Mouse (Mus musculus) liver, embryonic 12.5 days (tissue): ENCODE data around the gene Jam2. TPM values are rescaled to one million over a fixed set of nuclear protein-coding genes. Genes with fewer than 3 reads are reported as not detected.

ENCODE experiments used
- ATAC-seq: fragments of 200-750 bp; cut with Nextera tagmentation; 2 replicates; pipeline ENCODE4 v1.8.0; 2017; ENCODE audit warnings: moderate number of reproducible peaks, mild to moderate bottlenecking, moderate library complexity
- H3K27ac ChIP-seq: fragments of 300-500 bp; sonication (generic); 2 replicates; pipeline ENCODE4 v1.5.1; 2016; ENCODE audit warnings: mild to moderate bottlenecking
- H3K27me3 ChIP-seq: fragments of 300-500 bp; sonication (generic); replicated peaks from 2 replicates; pipeline ENCODE4 v1.6.1; 2016; ENCODE audit warnings: mild to moderate bottlenecking, moderate library complexity
- H3K36me3 ChIP-seq: fragments of 300-500 bp; sonication (generic); 2 replicates; pipeline ENCODE4 v1.6.1; 2016; ENCODE audit warnings: mild to moderate bottlenecking, moderate library complexity
- H3K4me1 ChIP-seq: fragments of 300-500 bp; sonication (generic); 2 replicates; pipeline ENCODE4 v1.6.1; 2016
- H3K4me2 ChIP-seq: fragments of 300-500 bp; sonication (generic); 2 replicates; pipeline ENCODE4 v1.6.1; 2016; ENCODE audit warnings: mild to moderate bottlenecking, moderate library complexity
- H3K4me3 ChIP-seq: fragments of 300-500 bp; sonication (generic); 2 replicates; pipeline ENCODE4 v1.5.1; 2016; ENCODE audit warnings: mild to moderate bottlenecking, moderate library complexity
- H3K9ac ChIP-seq: fragments of 300-500 bp; sonication (generic); 2 replicates; pipeline ENCODE4 v1.6.1; 2016; ENCODE audit warnings: mild to moderate bottlenecking, moderate library complexity
- H3K9me3 ChIP-seq: fragments of 300-500 bp; sonication (generic); replicated peaks from 2 replicates; pipeline ENCODE4 v1.6.1; 2016; ENCODE audit warnings: mild to moderate bottlenecking, moderate library complexity
- WGBS: fragments of 180-500 bp; shearing (Covaris S2); methylation state at CpG from one replicate; pipeline ENCODE4 v1.1.7; 2016; ENCODE audit not compliant: insufficient replicate concordance; 5-methylcytosine and 5-hydroxymethylcytosine counted together
- polyA plus RNA-seq: library from polyadenylated mRNA; unstranded; fragments of >200 nt; fragmentation: Nextera tagmentation; extraction: Ambion mirVana; gene quantifications from 2 replicates; pipeline ENCODE4 v1.2.1, GENCODE M21; 2016

The Jam2 gene
- polyA plus RNA-seq, 1 experiment from 2014 or later, result 1.1 TPM

GRCm38 (mm10) chr16:84875012-84875717, 101.2 kb downstream of the Jam2 start:
- no peak overlapping the region for H3K4me2 ChIP-seq
- 73% methylated on average over 24 of the region's 24 CpGs for WGBS
- no peak for ATAC-seq
- no peak overlapping the region for H3K4me3 ChIP-seq
- H3K9ac ChIP-seq, result no peak overlapping the region
- H3K9me3 ChIP-seq, result no peaks in the 10 kb centered on the region
- H3K36me3 ChIP-seq, result no peaks in the 10 kb centered on the region
- 0 out of 2 replicates have a peak, but pooled peaks cover 3% of the 10 kb centered on the region for H3K27me3 ChIP-seq
- no peaks in the 10 kb centered on the region for H3K4me1 ChIP-seq
- H3K27ac ChIP-seq, result no peak overlapping the region

Other genes starting within 250 kb of the Jam2 start
- gene Mrpl39, start 38.4 kb upstream of the Jam2 start, polyA plus RNA-seq, result 33.3 and 33.4 TPM in 2 replicates
- gene Gabpa, start 60.8 kb downstream of the Jam2 start, polyA plus RNA-seq, result 26.0 and 26.2 TPM in 2 replicates
- 548 and 558 TPM in 2 replicates for gene Atp5j, start 61.5 kb downstream of the Jam2 start, polyA plus RNA-seq